Mouse (Mus musculus) stomach, embryonic 14.5 days (tissue): Measurements from ENCODE around the gene Rasl11b. TPM values are rescaled to one million over a fixed set of nuclear protein-coding genes. Genes with fewer than 3 reads are reported as not detected.

ENCODE experiments used
- ATAC-seq: fragments of 200-750 bp; cut with Nextera tagmentation; 2 replicates; pipeline ENCODE4 v1.8.0; 2017; ENCODE audit warnings: low read depth, moderate TSS enrichment; ENCODE audit not compliant: insufficient number of reproducible peaks, insufficient read depth, low FRiP score
- H3K27ac ChIP-seq: fragments of 300-500 bp; sonication (generic); 2 replicates; pipeline ENCODE4 v1.5.1; 2014; ENCODE audit warnings: mild to moderate bottlenecking, low read length, moderate library complexity, mixed read lengths
- H3K27me3 ChIP-seq: fragments of 300-500 bp; sonication (generic); 2 replicates; pipeline ENCODE4 v1.6.1; 2014; ENCODE audit warnings: low read length, control low read depth, mixed read lengths; ENCODE audit not compliant: control insufficient read depth, insufficient read depth
- H3K36me3 ChIP-seq: fragments of 300-500 bp; sonication (generic); 2 replicates; pipeline ENCODE4 v1.6.1; 2014; ENCODE audit warnings: mild to moderate bottlenecking, control low read depth, low read length, moderate library complexity, mixed read lengths; ENCODE audit not compliant: control insufficient read depth, insufficient read depth
- H3K4me1 ChIP-seq: fragments of 300-500 bp; sonication (generic); 2 replicates; pipeline ENCODE4 v1.6.1; 2014; ENCODE audit warnings: low read length, control low read depth, mixed read lengths; ENCODE audit not compliant: control insufficient read depth, insufficient read depth
- H3K4me2 ChIP-seq: fragments of 300-500 bp; sonication (generic); replicated peaks from 2 replicates; pipeline ENCODE4 v1.6.1; 2014; ENCODE audit warnings: low read depth, low read length, control low read depth
- H3K4me3 ChIP-seq: fragments of 300-500 bp; sonication (generic); 2 replicates; pipeline ENCODE4 v1.5.1; 2014; ENCODE audit warnings: low read depth, low read length, control low read depth
- H3K9ac ChIP-seq: fragments of 300-500 bp; sonication (generic); replicated peaks from 2 replicates; pipeline ENCODE4 v1.6.1; 2014; ENCODE audit warnings: low read depth, mild to moderate bottlenecking, control low read depth, low read length, moderate library complexity, mixed read lengths
- H3K9me3 ChIP-seq: fragments of 300-500 bp; sonication (generic); 2 replicates; pipeline ENCODE4 v1.6.1; 2016; ENCODE audit warnings: low read depth, low read length, control low read depth; ENCODE audit not compliant: control insufficient read depth
- WGBS: fragments of 180-500 bp; shearing (Covaris S2); extraction: QIAGEN DNeasy Blood & Tissue Kit; methylation state at CpG from one replicate; pipeline ENCODE4 v1.1.7; 2014; 5-methylcytosine and 5-hydroxymethylcytosine counted together
- polyA plus RNA-seq: library from polyadenylated mRNA; unstranded; fragments of >200 nt; fragmentation: Nextera tagmentation; extraction: Ambion mirVana; gene quantifications from 2 replicates; pipeline ENCODE4 v1.2.1, GENCODE M21; 2014

Gene Rasl11b
- 51.2 and 52.0 TPM in 2 replicates for polyA plus RNA-seq

- under 1% methylated on average over 69 of the region's 82 CpGs for WGBS
- H3K27ac ChIP-seq = peak within 1 kb of the TSS; percentile 6; the same call in 1 of the 2 replicates
- H3K9me3 ChIP-seq = no peaks in the 10 kb centered on the region
- no peaks in the 10 kb centered on the region for H3K27me3 ChIP-seq
- H3K4me1 ChIP-seq = peaks cover 34% of the 10 kb centered on the region
- peaks cover 25% of the 10 kb centered on the region for H3K36me3 ChIP-seq
- peak within 1 kb of the TSS; percentile 83 for H3K9ac ChIP-seq
- peak; percentile 94 for ATAC-seq
- H3K4me3 ChIP-seq = peak within 1 kb of the TSS; percentile 66
- peak within 1 kb of the TSS; percentile 93 for H3K4me2 ChIP-seq
These were observed at the start of gene Rasl11b for GRCm38 (mm10) chr5:74194841-74195613. Gene Rasl11b, plus strand, starts transcription at chr5:74195286.

- H3K4me1 ChIP-seq = 0 out of 2 replicates have a peak, but pooled peaks cover 6% of the 10 kb centered on the region
- H3K27me3 ChIP-seq = no peaks in the 10 kb centered on the region
- H3K36me3 ChIP-seq = no peaks in the 10 kb centered on the region
- H3K9ac ChIP-seq = no peak overlapping the region
- WGBS = 50% methylated on average over 10 of the region's 10 CpGs
- ATAC-seq = no peak
- H3K4me2 ChIP-seq = no peak overlapping the region
- no peak overlapping the region for H3K27ac ChIP-seq
- no peaks in the 10 kb centered on the region for H3K9me3 ChIP-seq
- H3K4me3 ChIP-seq = no peak overlapping the region
These were observed 47.5 kb upstream of the Rasl11b start for GRCm38 (mm10) chr5:74147631-74148030.

- Histone ChIP-seq H3K27ac (no peak overlapping the region), H3K36me3 (no peaks in the 10 kb centered on the region), H3K4me3 (no peak overlapping the region), H3K9ac (no peak overlapping the region), H3K4me1 (0 out of 2 replicates have a peak, but pooled peaks cover 3% of the 10 kb centered on the region), H3K9me3 (no peaks in the 10 kb centered on the region), H3K4me2 (no peak overlapping the region), H3K27me3 (no peaks in the 10 kb centered on the region)
- no peak for ATAC-seq
- 77% methylated on average over 6 of the region's 6 CpGs for WGBS
These were observed 45.1 kb upstream of the Rasl11b start for GRCm38 (mm10) chr5:74149975-74150374.

GRCm38 (mm10) chr5:74151774-74152173 is 43.3 kb upstream of the Rasl11b start:
- WGBS = 86% methylated on average over 11 of the region's 11 CpGs
- ATAC-seq = no peak
- Histone ChIP-seq H3K9ac (no peak overlapping the region), H3K36me3 (no peaks in the 10 kb centered on the region), H3K4me3 (no peak overlapping the region), H3K27me3 (no peaks in the 10 kb centered on the region), H3K27ac (no peak overlapping the region), H3K4me1 (0 out of 2 replicates have a peak, but pooled peaks cover 8% of the 10 kb centered on the region), H3K4me2 (no peak overlapping the region), H3K9me3 (no peaks in the 10 kb centered on the region)

- no peak for ATAC-seq
- H3K36me3 ChIP-seq = no peaks in the 10 kb centered on the region
- peaks cover 3% of the 10 kb centered on the region; the same call in 1 of the 2 replicates for H3K9me3 ChIP-seq
- H3K4me3 ChIP-seq = no peak overlapping the region
- no peaks in the 10 kb centered on the region for H3K27me3 ChIP-seq
- no peak overlapping the region for H3K9ac ChIP-seq
- peaks cover 16% of the 10 kb centered on the region; the same call in 1 of the 2 replicates for H3K4me1 ChIP-seq
- WGBS = 51% methylated on average over 7 of the region's 7 CpGs
- H3K4me2 ChIP-seq = no peak overlapping the region
- H3K27ac ChIP-seq = no peak overlapping the region
These were observed 39.2 kb upstream of the Rasl11b start for GRCm38 (mm10) chr5:74155860-74156351.

- Histone ChIP-seq H3K9ac (no peak overlapping the region), H3K36me3 (no peaks in the 10 kb centered on the region), H3K4me2 (no peak overlapping the region), H3K9me3 (peaks cover 3% of the 10 kb centered on the region; the same call in 1 of the 2 replicates), H3K4me1 (peaks cover 34% of the 10 kb centered on the region), H3K27me3 (no peaks in the 10 kb centered on the region), H3K4me3 (no peak overlapping the region), H3K27ac (no peak overlapping the region)
- ATAC-seq = no peak
- 73% methylated on average over 6 of the region's 6 CpGs for WGBS
These were observed 36.0 kb upstream of the Rasl11b start for GRCm38 (mm10) chr5:74158929-74159632.

GRCm38 (mm10) chr5:74159906-74160305 is 35.2 kb upstream of the Rasl11b start:
- Histone ChIP-seq H3K4me2 (no peak overlapping the region), H3K4me3 (no peak overlapping the region), H3K4me1 (peaks cover 34% of the 10 kb centered on the region), H3K36me3 (no peaks in the 10 kb centered on the region), H3K9me3 (peaks cover 3% of the 10 kb centered on the region; the same call in 1 of the 2 replicates), H3K27me3 (no peaks in the 10 kb centered on the region), H3K27ac (no peak overlapping the region), H3K9ac (no peak overlapping the region)
- ATAC-seq = no peak
- WGBS = 15% methylated on average over 7 of the region's 7 CpGs

GRCm38 (mm10) chr5:74160349-74160748 is 34.7 kb upstream of the Rasl11b start:
- WGBS = 45% methylated on average over 4 of the region's 4 CpGs

More at GRCm38 (mm10) chr5:74160349-74160748, 34.7 kb upstream of the Rasl11b start:
- Histone ChIP-seq H3K36me3 (no peaks in the 10 kb centered on the region), H3K4me2 (no peak overlapping the region), H3K27ac (peak overlapping the region; percentile 80; the same call in 1 of the 2 replicates), H3K9me3 (peaks cover 3% of the 10 kb centered on the region; the same call in 1 of the 2 replicates), H3K4me1 (peaks cover 34% of the 10 kb centered on the region), H3K27me3 (no peaks in the 10 kb centered on the region), H3K4me3 (no peak overlapping the region), H3K9ac (no peak overlapping the region)
- no peak for ATAC-seq
